Mouse (Mus musculus) cortical plate, adult 2 months (tissue): Measurements from ENCODE around the gene Clasp2.

Experiments
- CTCF ChIP-seq: fragments of 200-500 bp; IDR thresholded peaks from 2 replicates; pipeline ENCODE4 v1.5.1; 2011; ENCODE audit warnings: mild to moderate bottlenecking, control low read depth, low read length; ENCODE audit not compliant: insufficient read depth; ENCODE audit errors: extremely low read depth
- POLR2A ChIP-seq: fragments of 200-500 bp; IDR thresholded peaks from 2 replicates; pipeline ENCODE4 v1.6.1; 2011; ENCODE audit warnings: mild to moderate bottlenecking, low read length, control low read depth; ENCODE audit not compliant: insufficient read depth; ENCODE audit errors: extremely low read depth

- TF ChIP-seq POLR2A (no peak), CTCF (no peak)
Measured at GRCm38 (mm10) chr9:113811327-113811726, 70.1 kb downstream of the Clasp2 start.
